Mouse (Mus musculus): ENCODE measurements around the gene Gpd1.

- no peak for TF ChIP-seq CTCF (IDR thresholded peaks at IDR 0.05; ENCODE audit: insufficient read depth, low read length)
- TF ChIP-seq POLR2A (IDR thresholded peaks at IDR 0.05; ENCODE audit: borderline replicate concordance, extremely low read depth, low read depth, low read length) = no peak
These were observed 40.2 kb upstream of the Gpd1 start for GRCm38 (mm10) chr15:99677089-99677488.
